Mouse (Mus musculus): ENCODE measurements around the gene Cdh13. TPM values are rescaled to one million over a fixed set of nuclear protein-coding genes. Genes with fewer than 3 reads are reported as not detected.

Gene Cdh13
- polyA plus RNA-seq, 1 experiment from 2014 or later = 44.4 TPM

DNA sequence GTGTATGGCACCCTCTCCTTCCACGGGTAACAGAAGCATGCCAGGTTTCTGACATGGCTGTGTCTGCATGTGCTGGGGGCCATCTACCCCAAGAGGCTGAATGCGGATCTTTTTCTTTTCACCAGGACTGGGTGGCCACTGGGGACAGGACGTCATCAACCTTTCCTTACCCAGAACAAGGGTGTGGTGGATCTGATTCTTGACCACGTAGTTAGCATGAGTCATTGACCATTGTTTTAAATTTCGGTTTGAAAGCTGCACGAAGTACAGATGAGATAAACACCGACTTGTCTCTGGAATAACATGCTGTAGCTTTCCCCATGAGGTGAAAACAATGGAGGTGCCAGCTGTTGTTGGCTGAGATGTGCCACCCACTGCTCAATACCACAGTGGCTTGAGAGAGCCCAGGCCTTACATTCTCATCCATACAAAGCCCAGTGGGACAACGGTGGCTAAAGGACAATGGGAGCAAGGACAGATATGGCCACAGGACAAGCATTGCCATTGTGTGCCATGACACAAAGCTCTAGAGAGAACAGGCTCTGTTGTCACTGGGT, 161.2 kb downstream of the Cdh13 start:
- Histone ChIP-seq H3K27ac (ENCODE audit: poor library complexity, severe bottlenecking) (no peak overlapping the region), H3K9me3 (replicated peaks) (no peaks in the 10 kb centered on the region; the same call in 1 of the 2 replicates), H3K4me2 (no peak overlapping the region), H3K36me3 (no peaks in the 10 kb centered on the region), H3K4me1 (replicated peaks) (peaks cover 20% of the 10 kb centered on the region), H3K4me3 (no peak overlapping the region), H3K9ac (no peak overlapping the region), H3K27me3 (replicated peaks) (no peaks in the 10 kb centered on the region)
- no peak for ATAC-seq (ENCODE audit: insufficient number of reproducible peaks, low FRiP score)
- WGBS = 63% methylated on average over 8 of the region's 8 CpGs

DNA sequence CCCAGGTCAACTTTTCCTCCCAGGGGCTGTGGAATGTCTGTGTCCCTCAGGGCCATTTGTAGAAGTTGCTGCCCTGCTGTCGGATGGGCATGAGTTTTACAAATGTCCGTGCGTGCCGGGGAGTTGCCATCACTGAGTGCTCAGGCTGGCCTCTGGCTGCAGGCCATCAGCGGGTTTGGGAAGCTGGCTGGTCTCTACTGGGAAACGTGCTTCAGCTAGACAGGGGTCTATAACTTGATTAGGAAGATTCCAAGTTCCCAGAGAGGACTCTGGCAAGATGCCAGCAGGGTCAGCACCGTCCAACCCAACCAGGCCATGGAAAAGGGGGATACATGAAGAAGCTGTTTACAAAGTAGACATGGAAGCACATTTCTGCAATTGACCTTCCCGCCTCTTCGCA, 163.0 kb downstream of the Cdh13 start:
- Histone ChIP-seq H3K9me3 (replicated peaks) (no peaks in the 10 kb centered on the region; the same call in 1 of the 2 replicates), H3K4me3 (no peak overlapping the region), H3K27me3 (replicated peaks) (no peaks in the 10 kb centered on the region), H3K4me1 (replicated peaks) (peaks cover 15% of the 10 kb centered on the region), H3K9ac (no peak overlapping the region), H3K36me3 (no peaks in the 10 kb centered on the region), H3K27ac (ENCODE audit: poor library complexity, severe bottlenecking) (no peak overlapping the region), H3K4me2 (no peak overlapping the region)
- no peak for ATAC-seq (ENCODE audit: insufficient number of reproducible peaks, low FRiP score)
- 73% methylated on average over 9 of the region's 9 CpGs for WGBS

DNA sequence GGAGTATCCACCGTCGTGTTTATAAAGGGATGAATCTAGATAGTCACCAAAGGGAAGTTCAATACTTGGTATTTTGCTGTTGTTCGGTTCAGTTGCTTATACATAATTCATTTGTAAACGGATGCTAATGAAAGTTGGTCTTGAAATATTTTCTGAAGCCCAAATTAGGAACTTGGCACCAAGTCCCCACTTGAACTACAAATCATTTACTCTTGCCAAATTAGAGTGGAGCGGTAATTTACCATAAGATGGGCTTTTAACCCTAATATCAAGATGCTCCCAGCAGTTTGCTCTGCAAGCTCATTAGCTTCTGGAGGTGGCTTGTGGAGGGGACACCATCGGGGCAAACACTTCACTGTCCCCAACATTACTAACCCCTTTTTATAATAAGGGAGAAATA, 164.5 kb downstream of the Cdh13 start:
- peaks cover 12% of the 10 kb centered on the region for H3K4me1 ChIP-seq (replicated peaks)
- H3K27ac ChIP-seq (ENCODE audit: poor library complexity, severe bottlenecking) = no peak overlapping the region
- ATAC-seq (ENCODE audit: insufficient number of reproducible peaks, low FRiP score) = no peak
- no peaks in the 10 kb centered on the region for H3K36me3 ChIP-seq
- 91% methylated on average over 6 of the region's 6 CpGs for WGBS
- no peak overlapping the region for H3K9ac ChIP-seq
- H3K4me3 ChIP-seq = no peak overlapping the region
- no peaks in the 10 kb centered on the region; the same call in 1 of the 2 replicates for H3K9me3 ChIP-seq (replicated peaks)
- no peak overlapping the region for H3K4me2 ChIP-seq
- H3K27me3 ChIP-seq (replicated peaks) = no peaks in the 10 kb centered on the region

DNA sequence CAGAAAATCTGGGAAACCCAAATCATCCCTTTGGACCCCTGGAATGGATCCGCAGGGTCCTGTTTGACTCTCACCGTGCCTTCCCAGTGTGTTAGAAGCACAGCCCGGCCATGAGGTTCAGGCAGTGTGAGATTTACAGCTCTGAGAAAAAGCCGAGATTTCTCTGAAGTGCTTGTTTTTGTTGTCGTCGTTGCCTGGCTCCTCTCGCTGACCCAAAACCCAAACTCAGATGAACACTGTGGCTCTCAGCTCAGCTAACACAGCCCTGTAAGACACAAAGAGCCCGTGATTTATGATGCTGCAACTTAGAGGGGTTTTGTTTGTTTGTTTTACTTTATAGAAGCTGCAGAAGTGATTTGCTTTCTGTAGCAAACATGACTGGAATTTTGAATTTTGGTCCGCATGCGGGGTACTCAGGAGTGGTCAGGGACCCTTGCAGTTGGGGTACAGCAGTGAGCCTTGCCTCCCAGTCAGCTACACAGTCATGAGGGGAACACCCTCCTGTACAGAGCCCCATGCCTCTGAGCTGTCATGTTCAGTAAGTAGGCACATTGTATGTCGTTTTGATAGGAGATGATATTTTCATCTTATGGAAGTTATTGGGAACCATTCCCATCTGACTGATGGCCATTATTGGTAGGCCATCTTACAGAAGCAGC, 169.0 kb downstream of the Cdh13 start:
- WGBS = 80% methylated on average over 11 of the region's 11 CpGs
- no peak overlapping the region for H3K9ac ChIP-seq
- no peak for ATAC-seq (ENCODE audit: insufficient number of reproducible peaks, low FRiP score)

DNA sequence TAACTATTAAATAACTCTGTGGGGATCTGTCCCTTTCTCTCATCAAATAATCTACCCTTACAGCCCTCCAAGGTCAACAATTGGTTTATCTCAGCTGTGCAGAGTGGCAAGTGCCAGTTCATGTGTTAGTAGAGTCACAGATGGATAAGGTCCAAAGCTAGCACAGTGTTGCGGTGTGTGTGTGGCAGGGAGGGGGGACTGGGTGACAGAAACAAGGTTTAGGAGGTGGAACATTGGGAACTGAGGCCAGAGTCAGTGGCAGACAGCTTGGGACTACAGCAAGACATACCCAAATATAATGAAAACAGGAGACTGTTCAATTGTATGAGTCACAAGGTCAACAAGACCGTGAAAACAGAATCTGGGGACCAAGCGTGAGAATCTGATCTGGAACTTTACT, 171.7 kb downstream of the Cdh13 start:
- no peaks in the 10 kb centered on the region for H3K9me3 ChIP-seq (replicated peaks)
- no peaks in the 10 kb centered on the region for H3K36me3 ChIP-seq
- no peak for ATAC-seq (ENCODE audit: insufficient number of reproducible peaks, low FRiP score)
- no peak overlapping the region for H3K27ac ChIP-seq (ENCODE audit: poor library complexity, severe bottlenecking)
- no peak overlapping the region for H3K4me3 ChIP-seq
- peaks cover 11% of the 10 kb centered on the region; the same call in 1 of the 2 replicates for H3K4me1 ChIP-seq (replicated peaks)
- H3K27me3 ChIP-seq (replicated peaks) = no peaks in the 10 kb centered on the region
- no peak overlapping the region for H3K9ac ChIP-seq
- no peak overlapping the region for H3K4me2 ChIP-seq
- WGBS = 55% methylated on average over 3 of the region's 3 CpGs

More for the DNA sequence above, 169.0 kb downstream of the Cdh13 start:
- H3K27me3 ChIP-seq (replicated peaks) = no peaks in the 10 kb centered on the region
- H3K9me3 ChIP-seq (replicated peaks) = no peaks in the 10 kb centered on the region
- H3K36me3 ChIP-seq = no peaks in the 10 kb centered on the region
- no peak overlapping the region for H3K4me3 ChIP-seq
- no peak overlapping the region for H3K4me2 ChIP-seq
- peaks cover 11% of the 10 kb centered on the region; the same call in 1 of the 2 replicates for H3K4me1 ChIP-seq (replicated peaks)
- no peak overlapping the region for H3K27ac ChIP-seq (ENCODE audit: poor library complexity, severe bottlenecking)

DNA sequence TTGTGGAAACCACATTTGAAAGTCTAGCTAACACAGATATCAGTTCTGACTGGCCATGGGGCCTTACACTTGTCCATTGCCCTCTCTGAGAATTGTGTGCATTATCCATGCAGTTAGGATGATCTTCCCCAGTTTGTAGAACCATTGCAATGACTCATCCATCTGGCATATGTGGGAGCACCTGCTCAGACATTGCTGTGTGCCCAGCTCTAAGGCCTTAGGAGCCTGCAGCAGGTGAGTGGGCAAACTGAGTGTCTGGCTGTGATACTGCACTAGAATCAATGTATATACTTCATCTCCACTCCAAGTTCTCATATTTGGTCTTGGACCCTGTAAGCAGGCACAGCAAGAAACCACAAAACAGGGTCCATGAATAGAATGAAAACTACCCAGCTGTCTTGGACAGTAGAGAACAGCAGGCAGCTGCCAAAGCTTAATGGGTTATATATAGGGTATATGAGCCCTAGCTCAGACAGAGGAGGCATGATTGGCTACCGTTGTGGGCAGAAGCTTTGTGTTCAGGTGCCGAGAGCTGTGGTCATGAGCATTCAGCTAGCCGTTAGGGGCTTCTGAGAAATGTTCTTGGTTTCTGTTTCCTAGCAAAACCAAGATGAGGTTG, 181.9 kb downstream of the Cdh13 start:
- Histone ChIP-seq H3K36me3 (no peaks in the 10 kb centered on the region), H3K4me2 (no peak overlapping the region), H3K4me1 (replicated peaks) (no peaks in the 10 kb centered on the region), H3K27me3 (replicated peaks) (no peaks in the 10 kb centered on the region), H3K9ac (no peak overlapping the region), H3K9me3 (replicated peaks) (0 out of 2 replicates have a peak, but pooled peaks cover 3% of the 10 kb centered on the region), H3K4me3 (no peak overlapping the region), H3K27ac (ENCODE audit: poor library complexity, severe bottlenecking) (no peak overlapping the region)
- no peak for ATAC-seq (ENCODE audit: insufficient number of reproducible peaks, low FRiP score)
- 89% methylated on average over 3 of the region's 3 CpGs for WGBS

DNA sequence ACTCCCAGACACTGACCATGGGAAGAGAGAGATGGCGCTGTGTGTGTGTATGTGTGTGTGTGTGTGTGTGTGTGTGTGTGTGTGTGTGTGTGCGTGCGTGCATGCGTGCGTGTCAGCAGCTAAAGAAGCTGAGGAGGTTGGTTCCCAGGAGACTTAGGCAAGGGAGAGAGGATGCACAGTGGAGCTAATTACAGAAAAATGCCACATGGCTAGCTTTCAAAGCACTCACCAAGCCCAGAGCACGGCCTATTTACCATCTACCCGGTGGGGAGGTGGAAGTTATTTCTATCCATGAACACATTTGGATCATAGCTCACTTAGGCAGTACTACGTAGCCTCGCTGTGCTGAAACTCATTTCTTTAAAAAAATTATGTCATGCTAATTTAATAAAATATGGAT, 194.1 kb downstream of the Cdh13 start:
- H3K4me1 ChIP-seq (replicated peaks) = peaks cover 17% of the 10 kb centered on the region
- H3K4me3 ChIP-seq = no peak overlapping the region
- no peak for ATAC-seq (ENCODE audit: insufficient number of reproducible peaks, low FRiP score)
- H3K4me2 ChIP-seq = no peak overlapping the region
- H3K9me3 ChIP-seq (replicated peaks) = no peaks in the 10 kb centered on the region
- H3K27ac ChIP-seq (ENCODE audit: poor library complexity, severe bottlenecking) = no peak overlapping the region
- H3K27me3 ChIP-seq (replicated peaks) = no peaks in the 10 kb centered on the region
- no peak overlapping the region for H3K9ac ChIP-seq
- 77% methylated on average over 9 of the region's 9 CpGs for WGBS
- no peaks in the 10 kb centered on the region for H3K36me3 ChIP-seq

DNA sequence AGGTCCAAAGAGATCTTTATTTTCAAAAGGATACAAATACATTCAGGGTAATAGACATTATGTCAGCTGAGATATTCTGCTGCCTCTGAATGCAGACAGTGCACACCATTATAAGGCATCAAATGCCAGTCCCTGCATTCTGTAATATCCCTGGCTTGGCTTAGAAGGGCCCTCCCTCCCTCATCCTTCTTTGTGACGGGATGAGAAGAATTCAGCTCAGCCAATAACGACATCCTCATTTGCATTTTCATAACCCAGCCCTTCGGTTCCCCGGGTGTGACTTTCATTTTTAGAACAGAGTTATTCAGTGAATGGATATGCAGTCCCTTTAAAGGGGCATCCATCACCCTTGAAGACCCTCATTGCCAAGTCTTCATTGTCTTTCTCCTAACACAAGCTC, 205.2 kb downstream of the Cdh13 start:
- Histone ChIP-seq H3K9ac (no peak overlapping the region), H3K27me3 (replicated peaks) (no peaks in the 10 kb centered on the region), H3K27ac (ENCODE audit: poor library complexity, severe bottlenecking) (no peak overlapping the region), H3K9me3 (replicated peaks) (no peaks in the 10 kb centered on the region), H3K36me3 (no peaks in the 10 kb centered on the region), H3K4me1 (replicated peaks) (peaks cover 24% of the 10 kb centered on the region), H3K4me2 (no peak overlapping the region; the same call in 1 of the 2 replicates), H3K4me3 (no peak overlapping the region)
- 70% methylated on average over 4 of the region's 4 CpGs for WGBS
- ATAC-seq (ENCODE audit: insufficient number of reproducible peaks, low FRiP score) = no peak

DNA sequence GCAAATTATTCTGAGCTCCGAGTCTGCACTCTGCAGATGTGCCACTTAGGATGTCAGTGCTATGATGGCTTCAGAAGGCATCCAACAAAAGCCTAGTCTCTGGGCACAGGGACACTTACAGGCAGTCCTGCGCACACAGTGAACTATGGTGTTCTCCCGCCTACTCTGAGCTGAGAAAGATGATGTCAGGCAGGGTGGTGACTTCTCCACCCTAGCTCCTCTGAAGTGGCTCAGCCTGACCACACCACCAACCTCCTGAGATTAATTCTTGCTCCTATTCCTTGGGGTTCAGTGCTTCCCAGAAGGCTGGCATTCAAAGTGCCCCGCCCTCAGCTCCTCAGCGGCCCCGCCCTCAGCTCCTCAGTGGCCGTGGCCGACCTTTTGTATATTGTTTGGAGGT, 219.0 kb downstream of the Cdh13 start:
- Histone ChIP-seq H3K4me2 (no peak overlapping the region), H3K4me3 (no peak overlapping the region), H3K36me3 (no peaks in the 10 kb centered on the region), H3K4me1 (replicated peaks) (no peaks in the 10 kb centered on the region), H3K9me3 (replicated peaks) (0 out of 2 replicates have a peak, but pooled peaks cover 4% of the 10 kb centered on the region), H3K27me3 (replicated peaks) (no peaks in the 10 kb centered on the region), H3K9ac (no peak overlapping the region), H3K27ac (ENCODE audit: poor library complexity, severe bottlenecking) (no peak overlapping the region)
- 68% methylated on average over 8 of the region's 8 CpGs for WGBS
- ATAC-seq (ENCODE audit: insufficient number of reproducible peaks, low FRiP score) = no peak

DNA sequence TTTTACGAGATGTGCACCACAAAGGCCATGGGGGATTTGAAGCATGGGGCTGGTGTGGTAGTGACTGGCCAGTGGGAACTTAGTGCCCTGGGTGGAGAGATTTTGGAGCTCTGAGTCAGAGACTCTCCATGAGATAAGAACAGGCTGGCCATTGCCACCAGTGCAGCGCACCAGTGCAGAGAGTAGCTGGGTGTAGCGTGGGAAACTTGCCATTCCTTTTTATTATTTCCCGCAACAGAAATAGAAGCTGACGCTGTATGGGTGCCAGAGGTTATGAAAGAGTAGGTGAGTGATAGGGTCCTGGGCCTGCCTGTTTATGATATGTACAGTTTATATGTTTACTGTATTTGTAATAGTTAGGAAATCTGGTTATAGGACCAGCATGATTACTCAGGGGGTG, 225.9 kb downstream of the Cdh13 start:
- Histone ChIP-seq H3K27ac (ENCODE audit: poor library complexity, severe bottlenecking) (no peak overlapping the region), H3K4me2 (no peak overlapping the region), H3K36me3 (no peaks in the 10 kb centered on the region), H3K27me3 (replicated peaks) (no peaks in the 10 kb centered on the region), H3K9ac (no peak overlapping the region), H3K4me1 (replicated peaks) (no peaks in the 10 kb centered on the region), H3K4me3 (no peak overlapping the region), H3K9me3 (replicated peaks) (no peaks in the 10 kb centered on the region)
- 84% methylated on average over 5 of the region's 5 CpGs for WGBS
- no peak for ATAC-seq (ENCODE audit: insufficient number of reproducible peaks, low FRiP score)

DNA sequence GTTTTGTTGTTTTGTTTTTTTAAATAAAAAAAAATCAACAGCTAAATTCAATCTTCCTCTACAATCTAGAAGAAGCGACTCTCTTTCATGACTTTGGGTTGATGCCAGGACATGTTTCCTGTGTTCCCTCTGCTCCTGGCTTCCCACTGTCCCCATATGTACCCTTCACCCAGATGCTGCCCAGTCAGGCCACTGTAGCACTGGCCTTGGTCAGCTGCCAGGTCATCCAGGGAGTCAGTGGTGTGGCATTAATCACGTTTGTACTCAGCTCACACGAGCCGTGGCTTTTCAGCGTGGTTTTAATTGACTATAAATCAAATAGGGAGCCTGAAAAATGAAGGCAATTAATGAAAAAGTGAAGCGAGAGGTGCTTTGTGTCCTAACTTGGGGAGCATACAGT, 229.7 kb downstream of the Cdh13 start:
- Histone ChIP-seq H3K9ac (no peak overlapping the region), H3K9me3 (replicated peaks) (no peaks in the 10 kb centered on the region), H3K4me3 (no peak overlapping the region), H3K27ac (ENCODE audit: poor library complexity, severe bottlenecking) (no peak overlapping the region), H3K36me3 (no peaks in the 10 kb centered on the region), H3K4me2 (no peak overlapping the region), H3K4me1 (replicated peaks) (peaks cover 8% of the 10 kb centered on the region), H3K27me3 (replicated peaks) (no peaks in the 10 kb centered on the region)
- ATAC-seq (ENCODE audit: insufficient number of reproducible peaks, low FRiP score) = no peak
- 68% methylated on average over 6 of the region's 6 CpGs for WGBS
